Comparison of ENCODE assay signal across 11 mouse cellular contexts in the genomic region with DNA sequence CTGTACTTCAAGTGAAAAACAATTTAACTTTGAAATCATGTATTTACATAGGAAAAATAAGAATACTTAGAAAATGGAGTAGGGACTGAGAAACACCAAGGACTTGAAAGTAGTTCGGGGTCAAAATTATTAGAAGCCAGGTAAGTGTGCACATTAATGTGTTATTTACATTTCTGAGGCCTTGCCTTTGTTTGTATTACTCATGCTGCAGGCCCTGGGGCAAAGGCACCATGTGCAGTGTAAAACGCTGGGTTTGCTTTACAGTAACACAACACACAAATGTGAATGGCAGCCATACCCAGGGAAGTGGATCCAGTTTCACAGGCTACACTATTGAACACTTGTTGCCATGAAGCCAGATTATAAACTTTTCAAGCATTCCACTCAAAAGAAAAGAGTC.
"Had no signal": no experiment of that assay in that cellular context is flagged by ENCODE, and none has a peak within 500 bp of the region (broad histone marks: within the 10 kb centered on the region; RNA-seq: fewer than 3 reads in every experiment).

No protein-coding gene starts in this region.

- H3K4me2 ChIP-seq: hindbrain, embryonic 15.5 days; liver, embryonic 11.5 days; liver, embryonic 15.5 days; midbrain, embryonic 13.5 days had no signal

- H3K4me3 ChIP-seq: hindbrain, embryonic 15.5 days; liver, embryonic 15.5 days; midbrain, embryonic 13.5 days had no signal

- ATAC-seq: intestine, embryonic 16.5 days; midbrain, embryonic 13.5 days had no signal

- DNase-seq: kidney, adult 8-10 months; left cerebral cortex, postnatal 4 days; lung, adult 2 months; right cerebral cortex, adult 18-20 months; right cerebral cortex, postnatal 25 days; thymus, postnatal 4 days had no signal

- H3K9me3 ChIP-seq: hindbrain, embryonic 15.5 days; liver, embryonic 15.5 days; midbrain, embryonic 13.5 days had no signal

- H3K27me3 ChIP-seq: hindbrain, embryonic 15.5 days; liver, embryonic 15.5 days; midbrain, embryonic 13.5 days had no signal

- H3K9ac ChIP-seq: hindbrain, embryonic 15.5 days; liver, embryonic 15.5 days; midbrain, embryonic 13.5 days had no signal

- H3K27ac ChIP-seq: hindbrain, embryonic 15.5 days; liver, embryonic 15.5 days; midbrain, embryonic 13.5 days had no signal

- H3K36me3 ChIP-seq: hindbrain, embryonic 15.5 days; liver, embryonic 15.5 days had no signal
